Mouse (Mus musculus) embryonic fibroblast, embryonic 13.5 days (primary cell): Measurements from ENCODE around the gene Nup88.

ENCODE experiments used
- CTCF ChIP-seq: IDR thresholded peaks from 2 replicates; pipeline ENCODE4 v1.5.1; 2011; ENCODE audit warnings: mild to moderate bottlenecking, control low read depth, low read length, moderate library complexity, borderline replicate concordance; ENCODE audit not compliant: insufficient read depth
- POLR2A ChIP-seq: IDR thresholded peaks from 2 replicates; pipeline ENCODE4 v1.6.1; 2011; ENCODE audit warnings: low read depth, mild to moderate bottlenecking, control low read depth, low read length, moderate library complexity

- no peak for TF ChIP-seq CTCF
- no peak for TF ChIP-seq POLR2A
Observed at GRCm38 (mm10) chr11:70944935-70945817, 24.6 kb downstream of the Nup88 start.
